Mouse (Mus musculus): Measurements from ENCODE around the gene Ahnak.

DNA sequence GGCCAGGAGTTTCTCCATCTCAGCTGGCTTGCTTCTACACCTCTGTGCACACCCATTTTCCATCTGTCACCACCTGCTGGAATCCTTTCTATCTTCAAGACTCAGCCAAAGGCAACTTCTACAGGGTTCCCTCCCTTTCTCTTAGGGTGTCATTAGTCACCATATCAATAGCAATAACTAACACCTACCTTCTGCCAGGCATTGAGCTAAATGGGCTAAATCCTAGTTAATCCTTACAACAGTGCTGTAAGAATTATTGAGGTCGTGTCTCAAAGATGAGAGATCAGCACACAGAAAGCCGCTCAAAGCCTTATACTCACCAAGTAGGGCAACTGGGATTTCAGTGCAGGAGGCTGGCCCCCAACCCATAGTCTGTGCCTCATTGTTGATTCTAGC lies 112.0 kb downstream of the Ahnak start:
- TF ChIP-seq CTCF (IDR thresholded peaks at IDR 0.05; ENCODE audit: insufficient read depth, low read length) (no peak), POLR2A (IDR thresholded peaks at IDR 0.05; ENCODE audit: borderline replicate concordance, extremely low read depth, low read depth, low read length) (no peak)

All from lung, adult 2 months (tissue).